Mouse (Mus musculus) kidney, postnatal 14 days (tissue): ENCODE data around the gene Map2k6.

Source experiments
- DNase-seq: peaks from one replicate; pipeline ENCODE4 v3.0.0; 2022; ENCODE audit warnings: mixed read lengths

The Map2k6 gene

DNA sequence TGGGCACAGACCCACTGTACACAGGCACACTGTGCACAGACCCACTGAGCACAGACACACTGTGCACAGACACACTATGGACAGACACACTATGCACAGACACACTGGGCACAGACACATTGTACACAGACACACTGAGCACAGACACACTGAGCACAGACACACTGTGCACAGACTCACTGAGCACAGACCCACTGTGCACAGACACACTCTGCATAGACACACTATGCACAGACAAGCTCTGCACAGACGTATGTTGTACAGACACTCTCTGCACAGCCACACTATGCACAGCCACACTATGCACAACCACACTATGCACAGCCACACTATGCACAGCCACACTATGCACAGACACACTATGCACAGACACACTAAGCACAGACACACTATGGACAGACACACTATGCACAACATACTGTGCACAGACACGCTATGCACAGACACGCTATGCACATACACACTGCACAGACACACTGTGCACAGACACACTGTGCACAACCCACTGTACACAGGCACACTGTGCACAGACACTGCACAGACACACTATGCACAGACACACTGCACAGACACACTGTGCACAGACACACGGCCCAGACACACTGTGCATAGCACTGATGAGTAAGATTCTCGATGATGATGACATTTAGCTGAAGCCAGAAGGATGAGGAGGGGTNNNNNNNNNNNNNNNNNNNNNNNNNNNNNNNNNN, 54.7 kb downstream of the Map2k6 start:
- no peak for DNase-seq

DNA sequence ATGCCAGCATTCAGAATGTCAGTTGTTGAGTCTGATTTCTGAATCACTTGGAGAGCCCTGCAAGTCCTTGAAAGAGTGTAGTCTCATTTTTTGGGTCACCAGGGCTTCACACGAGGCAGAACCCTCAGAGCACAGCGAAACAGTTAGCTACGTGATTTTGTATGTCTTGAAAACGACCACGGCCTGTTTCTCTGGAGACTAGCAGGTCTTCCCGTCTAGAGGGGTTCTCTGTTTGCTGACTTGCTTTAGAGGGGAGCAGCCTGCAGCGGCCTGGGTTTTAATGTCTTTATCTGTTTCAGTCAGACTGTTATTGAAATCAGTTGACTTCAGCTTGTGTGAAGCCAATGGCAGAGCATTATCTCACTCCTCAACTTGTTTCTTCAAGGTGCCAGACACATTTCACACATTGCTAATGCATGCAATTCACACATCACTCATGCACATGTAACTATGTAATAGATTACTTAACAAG, 58.6 kb downstream of the Map2k6 start:
- no peak for DNase-seq

DNA sequence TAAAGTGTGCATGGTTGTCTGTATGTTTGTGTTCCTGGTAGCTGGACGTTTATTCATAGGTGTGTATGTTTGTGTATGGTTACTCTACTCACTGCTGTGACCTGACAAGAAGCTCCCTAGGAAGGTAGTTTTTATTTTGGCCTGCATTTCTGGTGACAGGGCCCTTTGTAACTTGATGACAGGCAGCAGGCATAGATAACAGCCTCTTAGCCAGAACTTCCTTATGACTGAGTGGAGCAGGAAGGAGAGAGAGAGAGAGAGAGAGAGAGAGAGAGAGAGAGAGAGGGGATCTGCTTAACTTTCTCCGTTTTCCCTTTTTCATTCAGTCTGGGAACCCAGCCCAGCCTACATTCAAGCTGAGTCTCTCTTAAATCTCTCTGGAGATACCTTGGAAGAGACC, 61.6 kb downstream of the Map2k6 start:
- no peak for DNase-seq

DNA sequence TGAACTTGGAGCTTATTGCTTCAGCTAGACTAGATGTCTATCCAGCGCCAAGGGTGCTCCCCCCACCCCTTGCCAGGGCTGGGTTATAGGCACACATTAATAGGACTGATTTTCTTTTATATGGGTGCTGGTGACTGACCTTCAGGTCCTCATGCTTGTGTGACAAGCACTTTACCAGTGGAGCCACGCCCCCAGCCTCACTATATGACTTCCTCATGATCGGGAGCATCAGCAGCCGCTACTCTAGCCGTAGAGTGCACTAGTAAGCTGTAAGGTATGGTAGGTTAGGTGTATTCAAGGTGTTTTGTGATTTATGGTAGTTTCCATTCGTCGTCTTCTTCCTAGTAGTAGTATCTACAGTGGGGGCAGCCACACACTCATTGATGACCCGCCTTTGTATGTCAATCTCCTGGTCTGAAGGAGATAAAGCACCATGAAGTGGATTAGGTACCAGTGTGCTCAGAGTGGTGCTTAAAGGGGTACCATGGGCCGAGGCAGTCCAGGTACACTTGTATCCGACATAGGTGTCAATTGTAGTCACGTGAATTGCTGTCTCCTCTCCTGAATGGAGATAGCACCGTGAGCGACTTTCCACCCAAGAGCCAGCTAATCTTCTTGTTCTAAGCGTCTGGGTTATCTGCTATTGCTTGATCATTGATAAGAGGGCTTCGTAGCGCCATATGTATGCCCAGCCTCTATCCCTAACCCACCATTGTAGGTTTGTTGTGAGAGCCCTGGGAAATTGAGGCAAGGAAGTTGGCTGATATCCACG, 62.8 kb downstream of the Map2k6 start:
- no peak for DNase-seq

DNA sequence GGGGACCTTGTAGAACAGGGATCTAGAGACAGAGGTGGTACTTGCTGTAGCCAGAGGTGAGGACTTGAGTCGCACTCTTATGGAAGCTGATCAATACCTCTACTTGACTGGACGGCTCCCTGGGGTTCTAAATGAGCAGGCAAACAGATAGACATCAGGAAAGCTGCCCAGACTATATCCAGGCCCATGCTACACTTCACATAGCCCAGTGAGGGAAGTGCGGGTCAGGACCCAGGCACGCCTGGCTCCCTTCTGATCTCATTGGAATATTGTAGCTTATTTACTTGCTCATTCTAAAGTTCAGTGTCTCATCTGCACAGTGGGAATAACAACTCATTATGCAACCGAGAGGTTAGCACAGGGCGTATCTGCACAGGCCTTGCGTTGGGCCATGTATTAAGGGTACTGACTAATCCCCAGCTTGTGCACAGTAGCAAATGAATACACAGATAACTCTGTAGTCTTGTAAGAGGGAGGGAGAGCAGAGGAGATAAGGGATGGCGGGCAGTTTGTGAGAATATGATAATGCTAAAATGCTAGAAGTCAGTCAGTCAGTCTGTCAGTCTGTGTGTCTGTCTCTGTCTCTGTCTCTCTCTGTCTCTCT, 64.2 kb downstream of the Map2k6 start:
- DNase-seq, result no peak

DNA sequence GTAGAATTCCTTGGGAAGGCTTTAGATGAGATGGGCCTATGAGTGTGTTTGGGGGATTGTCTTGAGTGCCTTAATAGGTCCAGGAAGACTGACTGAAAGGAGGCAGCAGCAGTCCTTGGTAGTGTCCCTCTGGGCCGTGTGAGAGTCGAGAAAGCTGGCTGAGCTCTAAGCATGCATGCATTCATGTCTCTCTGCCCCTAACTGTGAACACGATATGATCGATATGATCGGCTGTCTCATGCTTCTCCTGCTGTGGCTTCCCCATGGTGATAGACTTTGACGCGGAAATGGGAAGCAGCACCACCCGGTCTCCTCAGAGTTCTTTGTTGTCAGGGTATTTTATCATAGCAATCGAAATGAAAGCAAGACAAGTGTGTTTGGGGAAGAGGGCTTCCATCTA, 64.9 kb downstream of the Map2k6 start:
- DNase-seq, result no peak

DNA sequence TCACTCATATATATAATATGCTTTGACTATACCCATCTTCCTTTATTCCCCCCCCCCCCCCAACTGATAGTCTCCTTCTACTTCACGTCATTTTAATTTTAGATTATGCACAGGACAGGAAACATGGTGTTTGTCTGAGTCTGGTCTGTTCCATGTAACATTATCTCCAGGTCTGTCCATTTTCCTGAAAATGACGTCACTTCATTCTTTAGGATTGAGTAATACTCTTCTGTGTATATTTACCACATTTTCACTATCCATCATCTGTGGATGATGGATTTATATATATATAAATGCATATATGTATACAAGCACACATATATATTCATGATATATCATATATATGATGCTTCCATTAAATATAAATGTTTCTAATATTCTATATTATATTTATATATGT, 70.1 kb downstream of the Map2k6 start:
- DNase-seq, result no peak

DNA sequence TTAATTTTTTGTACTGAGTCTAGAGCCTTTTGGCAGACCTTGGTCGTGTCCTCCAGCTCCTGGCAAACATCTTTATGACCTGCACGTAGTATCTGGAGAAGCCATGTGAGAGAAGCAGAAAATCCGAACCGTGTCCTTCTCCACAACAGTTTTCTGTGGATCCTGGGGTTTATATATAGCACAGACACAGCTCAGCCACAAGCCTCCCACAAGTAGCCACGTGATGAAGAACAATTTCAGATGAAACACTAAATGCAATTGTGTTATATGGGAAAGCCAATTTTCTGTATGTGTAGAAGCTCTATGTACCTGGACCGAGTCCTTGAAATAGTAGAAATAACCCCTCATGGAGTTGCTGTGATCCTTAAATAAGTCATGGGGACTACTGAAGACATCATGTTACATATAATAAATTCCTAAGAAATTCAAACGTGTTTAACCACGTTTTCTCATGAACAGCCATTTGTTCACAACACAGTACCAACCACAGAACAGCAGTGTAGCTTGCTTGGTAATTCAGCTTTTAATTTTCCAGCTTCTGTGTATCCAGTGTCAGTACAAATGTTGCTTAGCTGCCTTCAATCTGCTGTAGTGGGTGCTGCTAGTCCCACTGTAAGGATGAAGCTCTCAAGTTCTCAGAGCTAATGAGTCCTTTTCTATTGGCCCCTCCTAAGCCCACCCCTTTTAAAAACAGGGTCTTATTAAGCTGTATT, 71.8 kb downstream of the Map2k6 start:
- no peak for DNase-seq

DNA sequence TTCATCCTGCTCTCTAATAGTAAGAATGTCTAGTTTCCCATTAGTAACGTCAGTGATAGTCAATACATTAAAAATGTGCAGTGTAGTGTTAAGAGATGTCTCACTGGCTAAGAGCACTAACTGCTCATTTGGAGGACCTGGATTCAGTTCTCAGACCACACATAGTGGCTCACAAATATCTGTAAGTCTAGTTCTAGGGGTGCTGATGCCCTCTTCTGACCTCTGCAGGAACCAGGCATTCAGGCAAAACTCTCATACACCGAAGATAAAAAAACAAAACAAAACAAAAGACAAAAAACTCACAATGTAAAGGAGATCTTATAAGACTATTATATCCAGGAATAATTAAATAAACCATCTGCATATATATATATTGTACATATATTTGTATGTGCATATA, 72.4 kb downstream of the Map2k6 start:
- DNase-seq, result no peak

DNA sequence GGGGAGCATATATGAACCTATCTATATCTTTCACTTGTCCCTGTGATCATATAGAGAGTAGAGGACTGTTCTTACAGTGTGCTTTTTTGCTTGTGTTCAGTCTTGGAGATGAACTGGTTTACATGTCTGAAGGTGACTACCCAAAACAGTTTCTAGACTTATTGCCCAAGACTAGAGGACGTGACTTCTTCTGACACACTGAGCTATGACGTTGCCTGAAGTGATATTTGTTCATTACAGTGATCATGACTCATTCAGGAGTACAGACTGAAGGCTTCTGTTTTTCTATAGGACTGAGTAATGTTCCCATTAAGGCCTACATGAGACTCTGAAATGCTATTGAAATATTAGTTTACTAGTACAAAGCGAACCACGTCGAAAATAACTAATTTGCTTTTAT, 73.2 kb downstream of the Map2k6 start:
- no peak for DNase-seq

DNA sequence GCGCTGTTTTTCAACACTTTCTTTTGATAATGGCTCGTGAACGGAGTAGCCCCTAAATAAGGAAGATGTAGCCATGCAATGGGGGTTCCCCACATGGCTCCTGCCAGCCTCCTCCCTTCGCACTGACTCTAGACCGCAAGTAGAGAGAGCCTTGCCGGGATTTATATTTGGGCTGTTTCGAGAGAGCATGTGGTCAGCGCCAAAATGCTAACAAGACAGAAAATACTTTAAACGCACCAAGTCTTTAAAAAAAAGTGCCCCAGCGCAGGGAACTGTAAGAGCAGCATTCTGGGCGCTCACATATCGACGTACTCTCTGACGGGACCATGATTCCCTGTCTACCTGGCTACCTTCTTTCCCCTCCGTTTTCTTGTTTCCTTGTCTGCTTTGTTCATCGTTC, 74.6 kb downstream of the Map2k6 start:
- DNase-seq, result no peak

DNA sequence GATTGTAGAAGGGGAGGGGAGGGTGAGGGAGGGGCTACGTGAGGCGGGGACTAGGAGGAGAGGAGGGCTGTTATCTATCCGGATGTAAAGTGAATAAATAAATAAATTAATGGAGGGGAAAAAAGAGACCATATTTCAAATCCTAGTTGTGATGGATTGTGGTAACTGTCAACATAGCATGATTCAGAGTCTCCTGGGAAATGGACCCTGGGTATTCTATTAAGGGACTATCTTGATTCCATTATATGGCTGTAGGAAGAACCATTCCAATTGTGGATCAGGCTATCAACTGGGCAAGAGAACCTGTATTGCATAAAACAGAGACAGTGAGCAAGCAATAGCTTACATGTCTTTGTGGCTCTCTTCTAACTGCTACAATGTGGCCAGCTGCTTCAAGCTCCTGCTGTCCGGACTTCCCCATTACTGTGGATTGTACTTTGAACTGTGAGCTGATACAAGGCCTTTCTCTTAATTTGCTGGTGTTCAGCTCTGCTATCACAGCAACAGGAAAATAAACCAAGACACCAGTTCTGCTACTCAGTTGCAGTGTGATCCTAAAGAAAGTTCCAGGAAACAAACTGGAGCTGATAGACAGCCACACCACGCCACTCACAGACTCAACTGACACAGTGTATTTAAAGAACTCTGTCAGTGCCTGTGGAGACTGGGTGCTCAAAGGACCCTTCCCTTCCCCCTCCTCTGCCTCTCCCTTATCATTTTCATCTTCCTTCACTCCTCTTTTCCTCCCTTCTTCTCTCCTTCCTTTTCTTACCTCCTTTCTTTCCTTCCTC, 77.6 kb downstream of the Map2k6 start:
- DNase-seq, result no peak

DNA sequence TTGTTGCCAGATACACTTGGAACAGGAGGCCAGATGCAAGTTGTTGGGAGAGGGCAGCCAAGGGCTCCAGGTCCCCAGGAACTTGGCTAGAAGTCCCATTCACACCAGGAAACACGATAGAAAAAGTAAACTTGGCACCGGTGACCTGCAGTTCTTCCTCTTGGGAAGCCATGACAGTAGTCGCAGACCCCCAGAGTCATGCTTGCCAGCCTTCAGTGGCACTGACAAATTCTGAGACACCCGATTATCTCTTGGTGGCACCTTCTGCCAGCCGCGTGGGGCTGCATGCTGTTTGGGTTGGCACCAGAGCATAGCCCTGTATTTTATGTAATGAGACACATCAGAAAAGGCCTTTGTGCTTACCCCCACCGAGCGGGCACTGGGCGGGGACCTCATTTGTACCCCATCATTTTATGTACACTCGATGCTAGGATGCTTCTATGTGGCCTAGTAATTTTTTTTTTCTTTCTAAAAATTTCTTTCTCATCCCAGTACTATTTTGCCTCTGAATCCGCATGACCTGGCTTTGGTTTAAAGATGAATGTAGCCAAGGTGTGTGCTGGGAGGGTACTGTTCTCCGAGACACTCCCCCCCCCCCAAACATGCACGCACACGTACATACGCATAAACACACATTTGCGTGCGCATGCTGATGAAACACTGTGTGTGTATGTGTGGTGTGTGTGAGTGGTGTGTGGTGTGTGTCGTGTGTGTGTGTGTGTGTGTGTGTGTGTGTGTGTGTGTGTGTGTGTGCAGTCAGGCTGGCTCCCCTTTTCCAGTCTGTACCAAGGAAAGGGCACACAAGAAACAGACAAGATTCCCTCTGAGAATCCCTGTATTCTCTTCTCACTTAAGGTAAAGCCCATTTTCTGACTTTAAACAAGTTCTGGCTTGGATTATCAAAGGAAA, 79.3 kb downstream of the Map2k6 start:
- no peak for DNase-seq

DNA sequence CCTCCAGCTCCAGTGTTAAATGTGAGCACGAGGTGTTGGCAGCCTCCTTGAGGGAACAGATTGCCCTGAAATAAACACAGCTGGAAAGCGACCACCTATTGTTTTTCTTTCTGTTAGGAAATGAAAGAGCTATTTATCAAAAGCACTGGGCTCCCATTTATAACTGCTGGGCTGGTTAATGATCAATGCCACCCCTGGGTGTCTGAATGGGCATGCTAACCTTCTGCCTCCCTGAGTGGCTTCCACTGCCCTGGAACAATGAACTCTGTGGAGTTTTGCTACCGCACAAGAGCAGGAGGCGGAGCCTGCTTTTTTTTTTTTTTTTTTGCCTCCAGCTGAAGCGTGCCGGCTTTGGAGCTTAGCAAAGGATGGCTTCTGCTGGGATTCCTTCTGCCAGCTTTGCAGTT, 80.1 kb downstream of the Map2k6 start:
- peak; percentile 84 for DNase-seq

DNA sequence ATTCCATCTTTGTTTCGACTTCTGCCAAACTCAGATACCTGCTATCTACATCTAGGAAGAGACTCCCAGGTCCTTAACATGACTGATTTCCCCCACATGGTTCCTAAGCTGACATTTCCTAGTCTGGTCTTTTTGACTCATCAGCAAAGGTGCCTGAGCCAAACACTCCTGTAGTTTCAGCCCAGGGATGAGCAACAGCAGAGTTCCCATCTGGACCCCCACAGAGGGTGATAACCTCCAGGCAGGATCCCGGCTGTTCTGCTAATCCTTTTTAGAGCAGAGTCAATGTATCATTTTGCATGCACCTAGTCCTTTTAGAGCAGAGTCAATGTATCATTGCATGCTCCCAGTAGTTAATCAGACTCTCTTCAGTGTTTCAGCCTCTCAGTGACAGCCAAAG, 82.5 kb downstream of the Map2k6 start:
- no peak for DNase-seq

DNA sequence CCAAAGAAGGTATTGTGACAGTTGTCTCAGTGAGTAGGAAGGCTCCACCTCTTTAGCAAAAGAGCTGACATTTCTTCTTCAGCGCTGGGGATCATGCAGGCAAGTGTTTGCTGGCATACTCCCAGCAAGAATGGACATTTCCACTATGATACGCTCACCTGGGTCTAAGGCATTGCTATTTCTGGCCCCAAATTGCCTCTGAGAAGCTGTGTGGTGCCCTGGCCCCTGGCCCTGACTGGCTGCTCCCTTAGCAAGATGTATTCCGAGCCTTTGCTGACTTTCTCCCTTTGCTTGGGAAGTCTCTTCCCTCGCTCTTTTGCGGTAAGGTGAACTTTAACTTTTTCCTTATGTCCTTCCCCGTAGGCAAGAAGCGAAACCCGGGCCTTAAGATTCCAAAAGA, 83.3 kb downstream of the Map2k6 start:
- DNase-seq, result no peak

DNA sequence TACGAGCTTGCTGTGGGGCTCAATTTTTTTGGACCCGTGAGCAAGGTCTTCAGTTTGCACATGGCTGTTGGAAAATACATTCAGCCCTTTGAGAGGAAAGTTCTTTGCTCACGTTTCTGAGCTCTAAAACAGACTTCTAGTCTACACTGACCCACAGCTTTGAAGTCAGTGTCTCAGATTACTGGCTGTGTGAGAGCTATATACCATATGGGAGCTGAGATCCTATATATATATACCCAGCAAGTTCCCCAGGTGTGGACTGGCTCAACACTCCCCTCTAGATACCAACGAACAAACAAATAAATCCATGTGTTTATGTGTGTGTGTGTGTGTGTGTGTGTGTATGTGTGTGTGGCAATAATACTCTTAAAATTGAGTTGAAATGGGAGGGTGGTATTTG, 83.7 kb downstream of the Map2k6 start:
- DNase-seq, result no peak

DNA sequence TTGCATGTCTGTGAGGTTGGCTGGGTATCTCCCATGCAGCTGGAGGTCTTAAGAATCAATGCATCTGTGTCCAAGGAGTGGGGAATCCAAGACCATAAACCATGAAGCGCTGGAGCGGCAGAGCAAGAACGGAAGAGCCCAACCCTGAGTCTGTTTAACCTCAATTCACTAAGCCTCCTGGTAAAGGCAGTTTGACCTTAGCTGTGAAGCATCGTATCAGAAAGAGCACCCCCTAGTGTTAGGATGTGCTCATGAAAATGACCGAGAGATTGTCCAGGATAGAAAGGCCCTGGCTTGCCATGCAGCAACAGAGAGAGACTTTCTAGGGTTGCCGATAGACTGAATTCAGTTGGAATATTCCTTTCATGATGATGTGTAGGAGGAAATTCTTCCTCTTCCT, 84.2 kb downstream of the Map2k6 start:
- peak; percentile 66 for DNase-seq

DNA sequence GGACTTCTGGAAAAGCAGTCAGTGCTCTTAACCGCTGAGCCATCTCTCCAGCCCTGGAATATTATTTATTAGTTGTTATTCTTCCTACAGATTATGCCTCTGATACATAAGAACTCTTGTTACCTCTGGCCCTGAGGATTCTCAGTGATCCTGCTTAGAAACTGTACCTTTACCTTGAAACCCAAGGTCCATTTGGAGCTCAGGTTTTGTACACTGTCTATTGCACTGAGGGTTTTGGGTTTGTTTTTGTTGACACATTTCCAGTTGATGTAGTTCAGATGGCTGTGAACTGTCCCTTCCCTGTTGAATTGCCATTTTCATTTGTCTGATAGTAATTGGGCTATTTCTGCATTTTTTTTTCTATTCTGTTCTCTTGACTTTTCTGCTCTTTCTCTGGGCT, 85.5 kb downstream of the Map2k6 start:
- DNase-seq, result no peak

DNA sequence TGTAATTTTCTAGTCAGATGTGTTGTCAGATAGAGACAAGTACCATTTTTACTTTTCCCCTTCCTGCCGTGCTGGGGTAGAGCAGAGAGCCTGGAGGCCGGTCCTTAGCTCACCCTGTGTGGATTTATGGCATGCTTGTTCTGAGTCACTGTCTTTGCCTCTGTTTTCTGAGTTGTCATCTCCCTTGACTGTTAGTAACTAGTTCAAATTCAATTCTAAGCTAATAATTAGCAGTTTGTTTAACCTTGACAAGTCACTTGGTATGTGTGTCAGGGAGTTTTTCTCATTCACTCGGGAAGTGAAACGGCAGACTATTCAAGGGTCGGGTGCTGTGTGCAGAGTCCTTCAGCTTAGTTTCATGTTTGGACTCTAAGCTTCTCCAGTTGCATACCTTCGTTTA, 86.2 kb downstream of the Map2k6 start:
- no peak for DNase-seq

DNA sequence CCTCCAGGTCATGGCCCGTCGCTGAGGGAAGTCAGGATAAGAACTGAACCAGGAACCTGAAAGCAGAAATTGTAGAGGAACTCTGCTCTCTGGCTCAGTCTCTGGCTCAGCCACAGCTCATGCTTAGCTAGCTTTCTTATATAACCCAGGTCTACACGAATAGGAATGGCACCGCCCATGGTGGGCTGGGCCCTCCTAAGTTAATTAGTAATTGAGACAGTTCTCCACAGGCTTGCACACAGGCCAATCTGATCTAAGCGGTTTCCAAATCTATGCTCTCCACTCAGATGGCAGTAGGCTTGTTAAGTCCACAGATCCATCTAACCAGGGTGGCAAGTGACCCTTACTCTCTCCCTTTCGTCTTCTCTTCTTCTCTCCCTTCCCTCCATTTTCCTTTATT, 88.9 kb downstream of the Map2k6 start:
- DNase-seq, result no peak

DNA sequence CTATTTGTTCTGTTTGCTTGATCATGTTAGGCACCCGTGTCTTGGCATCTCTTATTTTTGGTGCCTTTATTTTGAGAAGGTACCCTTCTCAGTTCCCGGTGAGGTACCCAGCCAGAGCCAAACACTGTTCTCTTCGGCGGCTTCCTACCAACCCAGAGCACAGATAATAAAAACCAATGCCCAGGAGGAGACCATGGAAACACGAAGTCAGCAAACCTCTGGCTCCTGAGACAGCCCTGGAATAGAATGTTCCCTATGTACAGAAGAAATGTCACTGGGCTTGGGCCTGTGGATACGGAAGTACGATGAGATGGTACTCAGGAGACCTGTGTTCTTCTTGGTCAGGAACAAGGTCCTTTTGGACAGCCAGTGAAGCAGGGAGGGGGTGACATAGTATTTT, 89.4 kb downstream of the Map2k6 start:
- DNase-seq, result no peak
